Mouse (Mus musculus): ENCODE data around the gene Bcl2l1. TPM values are rescaled to one million over a fixed set of nuclear protein-coding genes. Genes with fewer than 3 reads are reported as not detected.

Gene Bcl2l1
- total RNA-seq, 4 experiments from 2014 or later: 58.5 to 74.6 (median 72.0) TPM

DNA sequence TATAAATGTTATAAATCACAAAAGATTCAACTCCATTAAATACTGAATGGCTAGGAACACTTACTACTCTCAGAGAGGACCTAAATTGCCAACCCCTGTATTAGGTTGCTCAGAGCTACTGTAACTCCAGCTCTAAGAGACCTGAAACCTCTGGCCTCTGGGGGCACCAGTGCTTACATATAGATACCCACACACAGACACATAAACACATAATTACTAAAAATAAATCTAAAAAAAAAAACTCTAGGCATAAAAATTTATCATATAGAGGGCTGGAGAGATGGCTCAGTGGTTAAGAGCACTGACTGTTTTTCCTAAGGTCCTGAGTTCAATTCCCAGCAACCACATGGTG, 30.8 kb downstream of the Bcl2l1 start:
- no peak for DNase-seq

DNA sequence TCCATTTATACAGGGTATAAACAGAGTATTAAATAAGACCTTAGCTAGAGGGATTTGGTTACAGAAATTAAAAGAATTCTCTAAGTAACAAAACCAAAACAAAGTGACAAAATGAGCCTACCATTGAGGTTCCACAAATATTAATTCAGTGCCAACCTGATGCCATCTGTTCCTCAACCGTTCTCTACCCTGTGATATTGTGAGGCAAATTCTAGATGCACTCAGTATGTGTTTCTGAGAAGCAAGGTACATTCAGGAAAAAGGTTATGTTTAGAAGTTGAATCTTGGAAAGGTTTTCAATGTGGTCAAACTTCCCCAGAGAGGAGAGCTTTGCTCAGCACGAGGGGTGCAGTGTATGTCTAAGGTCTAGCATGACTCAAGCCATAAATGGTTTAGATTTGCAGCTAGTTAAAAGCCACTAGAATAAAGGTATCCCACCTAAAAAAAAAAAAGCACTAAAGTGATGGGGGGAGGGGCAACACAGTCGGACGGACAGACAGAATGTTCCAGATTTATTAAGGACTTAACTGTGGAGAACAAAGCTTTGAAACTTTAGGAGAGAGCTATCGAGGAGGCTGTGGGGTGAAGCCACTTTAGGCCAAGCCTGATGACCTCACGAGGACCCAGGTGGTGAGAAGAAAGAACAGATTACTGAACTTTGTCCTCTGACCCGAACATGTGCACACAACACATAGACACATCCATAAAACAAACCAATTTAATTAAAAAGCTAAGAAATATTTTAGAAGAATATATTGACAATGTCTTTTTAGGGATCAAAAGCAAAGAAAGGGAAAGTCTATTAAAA, 31.4 kb downstream of the Bcl2l1 start:
- no peak for DNase-seq

DNA sequence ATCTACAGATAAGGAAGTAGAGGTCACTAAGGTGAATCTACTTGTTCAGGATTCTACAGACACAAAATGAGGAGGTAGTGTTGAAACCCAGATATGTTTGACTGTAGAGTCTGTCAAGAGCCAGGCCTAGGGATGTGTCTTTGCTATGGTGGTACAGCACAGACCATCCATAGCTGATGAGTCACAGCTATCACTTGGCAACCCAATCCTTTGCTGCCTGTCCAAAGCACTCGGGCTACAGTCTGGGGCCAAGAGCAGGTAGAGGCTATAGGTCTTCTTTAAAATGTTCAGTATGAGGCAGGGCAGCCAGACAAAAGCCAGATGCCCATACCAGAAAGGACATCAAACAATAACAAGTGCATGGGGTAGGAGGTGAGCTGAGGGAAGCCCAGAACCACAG, 33.9 kb downstream of the Bcl2l1 start:
- DNase-seq: no peak

DNA sequence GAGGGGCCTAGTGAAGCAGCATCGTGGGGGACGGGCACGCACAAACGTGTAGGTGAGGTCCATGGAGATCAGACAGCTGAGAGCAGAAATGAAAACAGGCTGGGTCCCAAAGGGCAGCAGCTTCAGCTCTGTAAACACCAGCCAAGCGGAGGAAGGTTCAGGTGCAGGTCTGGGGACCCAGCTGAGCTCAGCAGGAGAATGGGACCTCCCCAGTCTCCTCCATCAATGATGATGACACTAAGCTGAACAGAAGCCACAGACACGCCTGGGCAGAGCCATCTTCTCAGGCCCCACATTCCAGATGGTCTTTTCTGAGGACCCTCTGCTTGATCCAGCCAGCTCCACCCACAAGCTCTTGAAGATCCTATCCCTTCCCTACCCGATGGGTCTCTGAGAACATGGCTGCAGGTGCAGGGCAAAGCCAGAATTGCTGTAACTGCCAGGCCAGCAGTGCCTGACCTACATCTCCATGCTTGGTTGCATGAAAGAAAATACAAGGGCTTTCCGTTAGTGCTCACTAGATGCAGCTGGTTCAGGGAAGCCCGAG, 37.2 kb downstream of the Bcl2l1 start:
- DNase-seq: no peak

DNA sequence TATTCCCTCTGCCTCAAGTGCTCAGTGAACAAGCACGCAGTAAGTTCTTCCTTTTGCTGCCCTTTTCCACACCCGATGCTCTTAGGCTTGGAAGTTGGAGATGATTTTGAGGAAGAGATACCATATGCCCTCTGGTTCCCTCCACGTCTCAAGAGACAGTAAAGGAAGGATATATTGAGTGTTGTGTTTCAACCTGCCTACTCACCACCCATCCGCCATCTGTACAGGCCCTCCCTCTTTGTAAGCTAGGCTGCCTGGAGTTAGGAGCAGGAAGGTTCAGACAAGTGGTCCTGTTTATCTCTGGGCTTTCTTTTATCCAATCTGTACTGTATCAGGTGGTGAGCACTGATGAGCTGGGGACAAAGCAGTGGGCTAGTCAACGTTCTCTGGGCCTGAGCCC, 38.1 kb downstream of the Bcl2l1 start:
- no peak for DNase-seq

DNA sequence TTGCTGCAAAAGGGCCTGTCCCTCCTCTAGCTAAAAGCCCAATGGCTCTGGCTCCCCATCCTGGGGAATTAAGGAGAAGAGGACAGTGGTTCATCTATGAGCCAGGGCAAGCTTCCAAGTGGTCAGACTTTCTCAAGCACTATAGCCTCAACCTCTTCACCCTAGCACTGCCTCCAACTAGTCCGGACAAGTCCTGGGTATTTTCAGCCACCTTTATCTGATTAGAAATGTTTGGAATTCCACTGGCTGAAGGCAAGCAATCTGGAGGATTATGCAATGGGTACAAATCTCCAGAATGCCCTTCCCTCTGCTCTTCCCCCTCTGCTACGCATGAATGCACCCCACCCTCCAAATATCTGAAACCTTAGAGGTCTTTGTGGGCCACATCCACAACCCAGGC, 39.1 kb downstream of the Bcl2l1 start:
- no peak for DNase-seq

DNA sequence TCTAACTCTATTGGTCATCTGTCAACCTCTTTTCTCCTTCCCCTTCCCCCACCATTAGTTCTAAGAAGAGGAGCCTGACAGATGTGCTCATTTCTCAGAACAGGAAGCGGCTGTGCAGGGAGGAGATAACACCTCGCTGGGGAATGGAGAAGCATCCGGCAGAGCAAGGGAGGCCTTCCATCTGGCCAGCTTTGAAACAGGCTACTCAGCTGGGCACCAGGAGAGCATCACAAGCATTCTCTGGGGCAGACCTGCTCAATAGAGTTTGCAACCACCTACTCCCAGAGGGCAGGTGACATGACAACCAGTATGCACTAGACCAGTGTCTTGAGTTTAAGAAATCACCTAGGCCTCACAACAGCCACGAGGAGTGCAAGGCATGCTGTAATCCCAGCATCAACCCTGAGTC, 41.9 kb downstream of the Bcl2l1 start:
- no peak for DNase-seq

DNA sequence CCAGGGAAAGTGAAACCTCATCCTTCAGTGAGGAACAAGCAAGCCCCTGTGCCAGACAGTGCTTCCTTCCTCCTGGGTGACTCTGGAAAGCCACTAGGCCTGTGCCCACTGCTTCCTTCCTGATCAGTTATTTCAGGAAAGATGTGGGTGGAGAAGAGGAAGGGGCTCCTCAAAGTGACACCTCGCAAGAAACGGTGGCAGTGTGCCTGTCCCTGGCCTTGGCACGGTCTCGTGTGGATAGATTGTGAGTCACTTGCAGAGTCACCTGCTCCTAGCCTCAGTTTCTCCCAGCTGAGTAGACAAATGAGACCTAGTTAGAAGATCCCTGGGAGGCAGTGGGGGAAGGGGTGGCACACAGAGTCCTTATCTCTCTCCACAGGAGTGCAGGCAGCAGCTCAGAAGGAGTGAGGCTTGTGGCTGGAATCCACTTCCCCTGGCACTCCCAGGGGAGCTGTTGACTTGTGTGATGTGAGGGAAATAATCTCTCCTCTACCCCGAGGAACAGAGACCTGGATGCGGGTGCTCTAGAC, 42.6 kb downstream of the Bcl2l1 start:
- no peak for DNase-seq

DNA sequence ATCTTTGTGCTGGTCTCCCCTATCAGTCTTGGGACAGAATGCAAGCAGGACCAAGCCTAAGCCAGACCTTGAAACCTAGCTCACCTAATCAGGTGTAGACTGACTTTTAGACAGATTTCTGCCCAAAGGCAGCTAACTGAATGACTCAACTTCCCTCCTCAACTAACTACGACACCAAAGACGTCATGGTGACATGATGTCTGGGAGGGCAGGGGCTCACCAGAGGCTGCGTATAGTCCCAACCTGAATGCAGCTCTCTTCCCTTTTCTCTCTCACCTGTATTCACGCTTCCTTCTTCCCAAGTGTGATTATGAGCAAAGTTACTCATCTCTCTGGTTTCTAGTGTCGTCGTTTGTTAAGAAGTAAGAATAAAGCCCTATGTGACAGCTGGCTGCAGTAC, 44.0 kb downstream of the Bcl2l1 start:
- DNase-seq: no peak

DNA sequence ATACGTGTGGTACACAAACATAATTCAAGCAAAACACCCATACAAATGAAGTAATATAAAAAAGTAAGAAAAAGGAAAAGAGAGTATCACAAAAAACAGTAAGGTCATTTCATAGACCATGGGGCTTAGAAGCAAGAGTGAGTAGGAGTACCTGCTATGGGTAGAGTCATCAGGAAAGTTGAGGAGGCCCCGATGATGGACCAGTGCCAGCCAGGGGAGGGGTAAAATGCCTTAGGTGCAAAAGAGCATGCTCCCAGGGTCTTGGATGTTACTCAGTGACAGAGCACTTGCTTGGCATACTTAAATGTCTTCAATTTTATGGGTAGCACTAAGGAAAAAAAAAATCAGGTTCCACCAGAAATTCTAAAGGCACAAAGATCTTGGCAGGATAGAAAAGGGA, 44.4 kb downstream of the Bcl2l1 start:
- DNase-seq: no peak

DNA sequence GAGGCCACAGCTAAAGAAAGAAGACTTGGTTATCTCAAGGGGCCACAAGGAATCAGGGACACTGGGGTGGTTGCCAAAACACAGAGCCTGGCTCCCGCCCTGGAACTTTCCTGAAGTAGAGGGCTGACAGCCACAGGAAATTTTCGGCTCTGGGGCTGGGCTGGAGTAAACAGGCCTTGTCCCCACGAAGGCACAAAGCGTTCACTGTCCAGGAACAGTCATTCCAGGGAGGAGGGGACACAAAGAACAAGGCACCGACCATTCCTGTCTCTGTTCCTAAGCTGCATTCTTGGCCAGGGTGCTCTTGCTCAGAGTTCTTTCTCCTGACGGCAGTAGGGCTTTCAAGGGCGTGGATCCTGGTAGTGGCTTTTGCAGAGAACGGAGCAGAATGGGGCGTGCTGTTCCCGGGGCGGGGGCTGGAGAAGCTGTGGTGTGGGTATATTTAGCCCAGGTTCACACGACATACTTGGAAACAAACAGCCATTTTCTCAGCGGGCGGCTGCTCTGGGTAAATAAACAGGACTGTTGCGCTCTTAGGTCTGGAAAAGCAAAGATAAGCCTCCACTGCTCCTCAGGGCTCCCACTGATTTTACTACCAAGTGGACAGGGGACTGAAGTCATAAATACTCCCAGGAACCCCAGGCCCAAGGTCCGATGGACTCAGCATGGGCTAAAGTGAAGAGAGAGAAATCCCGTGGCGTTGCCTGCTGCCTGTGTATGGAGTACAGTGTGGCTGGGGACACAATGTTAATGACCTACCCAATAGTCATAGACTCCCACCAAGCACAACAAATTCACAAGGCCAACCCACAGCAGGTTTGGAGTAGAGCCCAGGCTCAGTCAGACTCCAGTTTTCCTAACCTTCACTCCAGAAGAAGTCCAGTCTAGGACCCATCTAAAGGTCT, 45.8 kb downstream of the Bcl2l1 start:
- DNase-seq: peak; percentile 76

DNA sequence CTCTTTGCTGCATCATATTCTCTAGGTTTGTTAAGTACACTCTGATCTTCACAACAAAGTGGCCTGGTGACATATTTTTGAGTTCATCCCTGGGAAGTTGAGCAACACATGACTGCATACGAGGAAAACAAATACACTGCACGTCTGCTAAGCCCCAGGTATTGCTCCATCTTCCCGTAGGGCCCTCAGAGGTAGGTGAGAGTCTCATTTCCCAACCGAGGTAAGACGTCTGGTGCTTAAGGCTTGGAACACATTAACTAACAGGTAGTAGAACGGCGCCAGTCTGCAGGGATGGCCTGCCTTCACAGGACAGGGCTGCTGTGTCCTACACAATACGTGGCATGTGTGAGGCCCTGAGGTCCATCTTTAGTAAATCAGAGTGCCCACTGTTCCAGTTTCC, 46.9 kb downstream of the Bcl2l1 start:
- no peak for DNase-seq

DNA sequence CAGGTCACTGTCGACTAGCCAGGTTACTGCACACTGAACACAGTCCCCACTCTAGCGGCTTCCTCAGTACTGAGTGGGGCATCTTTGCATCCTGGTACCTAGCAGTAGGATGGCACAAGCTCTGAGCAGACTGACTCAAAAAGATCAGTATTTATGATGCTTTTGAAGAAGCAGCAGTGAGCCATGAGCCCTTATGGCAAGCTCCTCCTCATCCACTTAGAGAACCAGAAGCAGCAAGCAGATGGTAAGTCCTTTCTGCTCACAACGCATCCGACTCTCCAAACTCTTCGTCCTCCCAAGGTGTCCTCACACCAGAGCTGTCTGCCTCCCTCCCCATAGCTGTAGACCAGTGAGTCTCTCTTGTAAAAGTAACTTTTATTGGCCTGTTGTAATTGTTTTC, 48.3 kb downstream of the Bcl2l1 start:
- DNase-seq: no peak

DNA sequence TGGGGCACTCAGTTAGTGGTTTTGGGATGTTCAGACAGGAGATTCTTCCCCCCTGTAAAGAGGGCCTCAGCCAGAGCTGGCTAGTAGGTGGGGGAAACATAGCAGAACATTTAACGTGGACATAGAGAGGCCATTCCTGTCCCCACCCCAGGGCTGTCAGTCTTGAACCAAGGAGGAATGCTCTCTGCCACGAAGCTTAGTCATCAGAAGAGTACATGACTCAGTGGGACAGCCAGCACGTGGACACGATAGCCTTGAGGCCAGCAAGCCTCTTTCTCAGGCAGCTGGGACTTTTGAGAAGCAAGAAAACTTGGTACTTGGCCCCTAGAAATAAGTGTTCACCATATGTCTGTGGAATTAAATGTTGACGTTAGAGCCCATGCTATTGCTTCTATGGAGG, 48.9 kb downstream of the Bcl2l1 start:
- peak; percentile 74 for DNase-seq

DNA sequence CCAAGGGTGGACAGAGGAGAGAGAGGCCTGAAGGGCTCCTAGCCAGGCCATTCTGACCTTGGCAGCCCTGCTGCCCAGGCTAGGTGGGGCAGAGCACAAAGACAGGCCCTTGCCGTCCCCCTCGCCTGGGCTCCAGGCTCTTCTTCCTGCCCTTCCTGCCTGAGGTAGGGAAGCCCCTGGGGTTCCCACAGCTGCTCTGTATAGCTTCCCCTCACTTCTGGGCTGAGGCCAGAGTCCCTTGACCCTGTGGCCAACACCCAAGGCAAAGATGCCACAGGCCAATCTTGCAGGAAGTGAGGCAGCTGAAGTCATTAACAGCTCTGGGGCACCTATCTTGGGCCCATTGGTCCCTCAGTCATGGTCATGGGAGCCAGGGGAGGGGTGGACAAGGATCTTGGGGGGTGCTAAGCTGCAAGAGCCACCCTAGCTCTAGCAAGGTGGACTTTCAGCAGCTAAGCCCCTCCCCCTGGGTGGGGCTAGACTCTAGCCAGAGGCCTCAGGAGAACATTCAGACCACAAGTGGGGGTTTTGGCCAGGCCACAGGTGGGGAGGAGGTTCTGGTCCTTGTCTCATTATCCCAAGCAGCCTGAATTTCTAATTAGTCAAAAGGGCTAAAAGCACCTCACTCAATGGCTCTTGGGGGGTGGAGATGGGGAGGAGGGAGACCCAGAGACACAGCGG, 50.4 kb downstream of the Bcl2l1 start:
- DNase-seq: peak; percentile 25

DNA sequence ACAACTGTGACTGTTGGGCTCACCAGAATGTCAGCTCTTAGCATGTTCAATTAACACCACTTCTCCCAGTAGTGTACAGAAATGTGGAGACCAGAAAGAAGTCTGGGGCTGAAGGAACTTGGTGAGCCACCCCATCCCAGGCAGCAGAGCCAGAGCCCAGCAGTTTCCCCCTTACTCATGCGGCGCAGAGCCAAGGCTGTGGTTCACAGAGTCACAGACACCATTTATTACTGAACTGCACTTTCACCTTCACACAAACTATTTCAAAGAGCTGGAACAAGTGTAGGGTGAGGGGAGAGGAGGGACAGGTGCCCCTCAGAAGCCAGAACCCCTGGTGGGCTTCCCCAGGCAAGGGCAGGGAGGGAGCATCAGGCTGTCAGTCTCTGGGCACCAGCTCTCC, 51.1 kb downstream of the Bcl2l1 start:
- no peak for DNase-seq

DNA sequence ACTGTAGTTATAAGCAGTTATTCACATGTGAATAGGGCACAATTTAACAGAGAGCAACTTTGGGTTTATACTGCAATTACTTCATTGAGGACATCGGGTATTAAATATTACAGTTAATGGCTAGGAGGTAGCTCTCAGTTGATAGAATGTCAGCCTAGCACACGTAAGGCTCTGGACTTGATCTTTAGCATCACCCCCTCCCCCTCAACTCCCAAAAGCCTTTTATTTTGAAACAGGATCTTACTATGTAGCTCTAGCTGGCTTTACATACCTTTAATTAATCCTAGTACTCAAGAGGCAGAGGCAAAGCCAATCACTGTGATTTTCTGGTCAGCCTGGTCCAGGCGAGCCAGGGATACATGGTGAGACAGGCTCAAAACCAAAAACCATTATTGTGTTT, 54.4 kb downstream of the Bcl2l1 start:
- no peak for DNase-seq

DNA sequence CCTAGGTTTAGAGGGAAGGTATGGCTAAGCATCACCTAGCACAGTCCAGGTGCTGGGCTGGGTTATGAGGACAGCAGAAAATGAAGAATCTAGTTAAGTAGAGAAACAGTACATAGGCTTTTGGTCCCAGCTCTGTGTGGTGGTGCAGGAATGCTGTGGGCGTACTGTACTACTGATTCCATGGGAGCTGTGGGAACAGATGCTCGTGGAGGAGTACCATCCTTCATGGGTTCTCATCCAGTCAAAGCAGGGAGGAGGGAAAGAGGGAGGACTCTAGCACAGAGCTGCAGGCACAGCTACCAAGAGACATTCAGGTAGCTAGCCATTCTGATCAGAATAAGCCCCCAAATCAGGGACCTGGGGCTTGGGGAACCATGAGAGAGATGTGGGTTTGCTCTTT, 55.1 kb downstream of the Bcl2l1 start:
- DNase-seq: no peak

DNA sequence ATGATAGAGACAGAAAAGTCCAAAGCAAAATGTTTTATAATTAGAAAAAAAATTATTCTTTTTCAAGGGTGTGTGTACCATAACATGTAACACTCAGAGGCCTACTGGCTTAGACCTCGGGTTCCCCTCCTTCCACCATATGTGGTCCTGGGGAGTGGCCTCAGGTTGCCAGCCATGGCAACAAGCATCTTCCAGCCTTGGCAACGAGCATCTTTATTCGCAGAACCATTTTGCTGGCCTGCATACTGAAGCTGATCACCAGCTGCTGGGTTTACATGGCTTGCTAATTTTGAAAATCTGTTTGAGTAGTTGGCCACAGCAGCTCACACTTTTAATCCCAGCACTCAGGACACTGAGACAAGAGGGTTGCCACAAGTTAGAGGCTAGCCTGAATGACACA, 55.5 kb downstream of the Bcl2l1 start:
- DNase-seq: no peak

DNA sequence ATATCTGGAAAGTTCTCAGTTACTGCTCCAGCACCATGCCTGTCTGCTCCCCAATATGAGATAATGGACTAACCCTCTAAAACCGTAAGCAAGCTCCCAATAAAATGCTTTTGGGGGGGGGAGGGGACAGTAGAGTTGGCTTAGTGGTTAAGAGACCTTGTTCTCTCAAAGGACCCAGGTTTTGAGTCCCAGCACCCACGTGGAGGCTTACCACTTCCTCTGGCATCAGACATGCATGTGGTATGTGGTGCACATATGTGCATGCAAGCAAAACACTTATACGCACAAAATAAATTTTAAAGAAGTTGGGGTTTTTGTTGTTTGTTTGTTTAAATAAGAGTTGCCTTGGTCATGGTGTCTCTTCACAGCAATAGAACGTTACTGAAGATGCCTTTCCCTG, 56.2 kb downstream of the Bcl2l1 start:
- no peak for DNase-seq

DNA sequence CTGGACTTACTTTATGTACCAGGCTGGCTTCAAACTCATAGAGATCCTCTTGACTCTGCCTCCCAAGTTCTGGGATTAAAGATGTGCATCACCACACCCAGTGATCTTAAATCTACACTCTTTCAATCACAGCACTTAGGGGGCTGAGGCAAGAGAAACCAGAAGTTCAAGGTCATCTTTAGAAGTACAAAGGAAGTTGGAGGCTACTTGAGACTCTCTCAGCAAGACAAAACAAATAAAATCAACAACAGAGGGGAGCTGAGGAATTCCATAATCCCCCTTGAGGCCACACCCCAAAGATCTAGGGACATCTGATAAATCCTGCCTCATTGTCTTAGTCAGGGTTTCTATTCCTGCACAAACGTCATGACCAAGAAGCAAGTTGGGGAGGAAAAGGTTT, 59.3 kb downstream of the Bcl2l1 start:
- DNase-seq: no peak

DNA sequence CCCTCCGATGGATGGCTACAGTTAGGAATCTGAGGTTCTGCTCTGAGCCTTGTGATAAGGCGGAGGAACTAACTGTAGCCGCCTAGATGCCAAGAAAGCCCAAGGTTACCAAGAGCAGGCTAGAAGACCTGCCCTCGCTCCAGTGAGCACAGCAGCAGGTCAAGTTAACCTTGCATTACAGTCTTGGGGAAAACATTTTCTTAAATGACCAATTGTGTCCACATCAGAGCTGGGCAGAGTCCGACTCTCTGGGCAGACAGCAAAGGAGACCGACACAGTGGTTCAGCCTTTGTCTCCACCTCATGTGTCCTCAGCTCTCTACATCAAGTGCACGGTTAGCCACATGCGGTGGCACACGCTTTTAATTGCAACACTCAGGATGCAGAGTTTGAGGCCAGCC, 60.0 kb downstream of the Bcl2l1 start:
- DNase-seq: no peak

DNA sequence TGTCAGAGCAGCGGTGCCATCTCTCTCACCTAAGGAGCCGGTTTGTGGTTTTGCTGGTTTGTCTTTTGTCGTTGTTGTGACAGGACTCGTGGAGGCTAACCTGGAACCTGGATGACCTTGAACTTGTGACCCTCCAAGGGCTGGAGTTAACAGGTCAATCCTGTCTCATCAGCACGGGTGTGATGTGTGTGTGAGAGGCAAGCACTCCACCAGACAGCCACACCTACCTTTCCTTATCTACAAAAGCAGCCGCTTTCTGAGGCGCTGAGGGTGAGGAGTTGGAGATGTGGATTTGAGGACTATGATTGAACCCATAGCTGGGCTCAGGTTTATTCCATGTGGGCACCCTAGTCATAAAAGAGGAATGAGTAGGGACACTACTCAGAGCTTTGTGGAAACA, 61.9 kb downstream of the Bcl2l1 start:
- no peak for DNase-seq

Measured in adrenal gland, adult 8-10 months (tissue).